Mouse (Mus musculus) heart, postnatal 0 days (tissue): ENCODE data around the gene Krt77.

ENCODE experiments used
- CTCF ChIP-seq: IDR thresholded peaks from 2 replicates; pipeline ENCODE4 v1.5.1; 2016; ENCODE audit warnings: antibody characterized with exemption, control low read depth, low read depth
- EP300 ChIP-seq: IDR thresholded peaks from 2 replicates; pipeline ENCODE4 v1.6.1; 2016; ENCODE audit warnings: antibody characterized with exemption, low read depth

GRCm38 (mm10) chr15:101869431-101869830, at the start of gene Krt77:
- no peak for TF ChIP-seq CTCF
- TF ChIP-seq EP300: no peak
